Mouse (Mus musculus): ENCODE results near the gene Fam180a. TPM values are rescaled to one million over a fixed set of nuclear protein-coding genes. Genes with fewer than 3 reads are reported as not detected.

Gene Fam180a
- polyA plus RNA-seq, 1 experiment from 2014 or later: not detected

DNA sequence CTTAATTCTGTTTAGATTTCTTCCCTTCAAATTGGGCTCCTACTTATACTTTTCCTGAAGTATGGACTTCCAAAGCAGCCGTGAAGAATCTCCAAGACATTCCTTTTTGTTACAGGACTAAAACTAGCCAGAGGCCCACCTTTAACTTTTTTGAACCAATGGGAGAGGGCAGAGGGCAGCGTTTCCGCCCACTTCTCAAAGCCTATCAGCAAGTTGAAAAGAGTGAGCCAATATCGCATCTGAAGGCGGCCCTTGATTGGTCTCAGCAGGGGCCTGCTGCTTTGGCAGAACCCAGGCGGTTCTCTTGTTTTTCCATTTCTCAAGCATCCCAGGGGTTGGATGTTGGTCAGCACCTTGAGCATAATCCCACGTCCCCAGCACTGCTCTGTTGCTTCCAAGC lies 17.9 kb downstream of the Fam180a start, which contains the start of gene Slc13a4:
TSS of gene Slc13a4 (minus strand) at position 95 of the 400 bp plus-strand sequence.
- Histone ChIP-seq H3K27me3 (no peaks in the 10 kb centered on the region), H3K27ac (no peak within 1 kb of the TSS), H3K9me3 (replicated peaks) (no peaks in the 10 kb centered on the region), H3K4me2 (no peak within 1 kb of the TSS), H3K36me3 (ENCODE audit: poor library complexity, severe bottlenecking) (no peaks in the 10 kb centered on the region), H3K4me1 (no peaks in the 10 kb centered on the region), H3K9ac (no peak within 1 kb of the TSS), H3K4me3 (no peak within 1 kb of the TSS)
- ATAC-seq: no peak
- 22% methylated on average over 7 of the region's 7 CpGs for WGBS

- Histone ChIP-seq H3K4me2 (no peak overlapping the region), H3K4me1 (no peaks in the 10 kb centered on the region), H3K9me3 (replicated peaks) (no peaks in the 10 kb centered on the region), H3K27ac (no peak overlapping the region), H3K27me3 (no peaks in the 10 kb centered on the region), H3K9ac (no peak overlapping the region), H3K36me3 (ENCODE audit: poor library complexity, severe bottlenecking) (no peaks in the 10 kb centered on the region), H3K4me3 (no peak overlapping the region)
- ATAC-seq: peak; percentile 62
- WGBS: 74% methylated on average over 13 of the region's 13 CpGs
Measured at GRCm38 (mm10) chr6:35307136-35307535, 18.8 kb downstream of the Fam180a start.

GRCm38 (mm10) chr6:35303355-35303900 lies 22.5 kb downstream of the Fam180a start:
- Histone ChIP-seq H3K27ac (no peak overlapping the region), H3K4me2 (no peak overlapping the region), H3K9ac (no peak overlapping the region), H3K4me3 (no peak overlapping the region), H3K4me1 (no peaks in the 10 kb centered on the region), H3K27me3 (no peaks in the 10 kb centered on the region), H3K36me3 (ENCODE audit: poor library complexity, severe bottlenecking) (no peaks in the 10 kb centered on the region), H3K9me3 (replicated peaks) (no peaks in the 10 kb centered on the region)
- no peak for ATAC-seq
- WGBS: 87% methylated on average over 11 of the region's 11 CpGs

DNA sequence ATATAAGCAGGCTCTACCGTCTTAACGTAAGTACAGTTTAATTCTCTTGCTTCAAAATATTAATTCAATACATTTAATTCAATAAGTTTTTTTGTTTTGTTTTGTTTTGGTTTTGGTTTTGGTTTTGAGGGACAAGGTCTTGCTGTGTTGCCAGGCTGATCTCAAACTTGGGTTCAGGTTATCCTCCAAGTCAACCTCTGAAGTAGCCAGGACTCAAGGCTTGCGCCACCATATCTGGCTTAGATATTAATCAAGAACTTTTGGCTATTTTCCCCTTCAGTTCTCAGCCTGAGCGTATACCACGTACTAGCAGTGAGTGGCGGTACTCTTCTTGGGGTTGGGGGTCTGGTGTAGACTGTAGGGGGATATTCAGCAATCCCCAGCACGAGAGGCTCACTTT lies 23.4 kb downstream of the Fam180a start:
- 93% methylated on average over 7 of the region's 7 CpGs for WGBS
- Histone ChIP-seq H3K27me3 (no peaks in the 10 kb centered on the region), H3K36me3 (ENCODE audit: poor library complexity, severe bottlenecking) (no peaks in the 10 kb centered on the region), H3K9me3 (replicated peaks) (no peaks in the 10 kb centered on the region), H3K27ac (no peak overlapping the region), H3K4me1 (no peaks in the 10 kb centered on the region), H3K4me2 (no peak overlapping the region), H3K4me3 (no peak overlapping the region), H3K9ac (no peak overlapping the region)
- ATAC-seq: no peak

DNA sequence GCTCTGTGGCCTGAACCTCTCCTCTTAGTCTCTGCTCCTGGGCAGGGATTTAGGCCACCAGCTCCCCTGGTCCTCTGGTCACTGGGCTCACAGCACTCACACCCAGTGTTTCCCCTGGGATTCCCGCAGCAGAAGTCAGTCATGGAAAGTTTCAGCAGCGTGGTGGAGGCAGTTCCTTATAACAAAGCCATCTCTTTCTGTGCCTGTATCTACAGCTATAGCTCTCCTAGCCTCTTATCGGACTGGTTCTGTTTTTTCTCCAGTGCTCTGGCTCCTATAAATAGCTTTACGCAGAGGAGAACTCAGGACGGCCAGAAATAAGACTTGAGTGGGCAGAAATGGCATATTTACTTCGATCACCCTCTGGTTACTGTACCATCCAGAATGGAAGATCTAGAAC lies 27.6 kb downstream of the Fam180a start:
- WGBS: 95% methylated on average over 6 of the region's 6 CpGs
- H3K9ac ChIP-seq: no peak overlapping the region
- no peak overlapping the region for H3K4me2 ChIP-seq
- no peaks in the 10 kb centered on the region for H3K36me3 ChIP-seq (ENCODE audit: poor library complexity, severe bottlenecking)
- no peak overlapping the region for H3K27ac ChIP-seq
- no peaks in the 10 kb centered on the region for H3K4me1 ChIP-seq
- no peak overlapping the region for H3K4me3 ChIP-seq
- H3K9me3 ChIP-seq (replicated peaks): no peaks in the 10 kb centered on the region
- H3K27me3 ChIP-seq: no peaks in the 10 kb centered on the region
- no peak for ATAC-seq

DNA sequence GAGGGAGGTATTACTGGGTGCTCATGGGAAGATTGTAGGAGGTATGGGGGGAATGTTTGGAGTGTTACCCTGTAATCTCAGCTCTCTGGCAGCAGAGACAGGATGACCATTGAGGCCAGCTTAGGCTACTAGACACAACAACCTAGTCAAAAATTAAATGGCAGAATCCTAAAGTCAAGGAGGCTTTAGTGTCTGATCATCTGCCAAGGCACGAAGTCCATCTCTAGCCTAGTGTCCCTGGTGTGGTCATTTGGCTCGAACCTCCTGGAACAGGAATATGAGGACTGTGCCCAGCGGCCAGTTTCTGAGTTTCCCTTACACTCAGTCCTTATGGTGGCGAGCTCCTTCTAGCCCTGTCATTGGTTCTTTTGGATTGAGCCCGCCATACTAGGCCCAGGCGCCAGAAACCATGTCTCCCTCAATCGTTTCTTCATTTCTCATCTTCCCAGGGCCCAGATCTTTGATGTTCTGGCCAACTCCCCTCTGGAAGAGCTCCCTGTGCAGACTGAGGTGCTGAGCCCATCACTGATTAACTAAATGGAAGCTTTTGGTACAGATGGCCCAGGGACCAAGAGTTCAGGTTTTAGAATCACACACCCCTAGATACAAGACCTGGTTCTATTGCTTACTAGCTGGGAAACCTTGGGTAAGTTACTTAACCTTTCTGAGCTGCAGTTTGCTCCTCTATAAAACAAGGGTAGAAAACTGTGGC lies 28.3 kb downstream of the Fam180a start:
- no peaks in the 10 kb centered on the region for H3K27me3 ChIP-seq
- no peak overlapping the region for H3K4me3 ChIP-seq
- no peak overlapping the region for H3K9ac ChIP-seq
- H3K4me1 ChIP-seq: no peaks in the 10 kb centered on the region
- no peak for ATAC-seq
- H3K9me3 ChIP-seq (replicated peaks): no peaks in the 10 kb centered on the region
- H3K4me2 ChIP-seq: no peak overlapping the region
- H3K36me3 ChIP-seq (ENCODE audit: poor library complexity, severe bottlenecking): no peaks in the 10 kb centered on the region
- H3K27ac ChIP-seq: no peak overlapping the region
- WGBS: 93% methylated on average over 7 of the region's 7 CpGs

DNA sequence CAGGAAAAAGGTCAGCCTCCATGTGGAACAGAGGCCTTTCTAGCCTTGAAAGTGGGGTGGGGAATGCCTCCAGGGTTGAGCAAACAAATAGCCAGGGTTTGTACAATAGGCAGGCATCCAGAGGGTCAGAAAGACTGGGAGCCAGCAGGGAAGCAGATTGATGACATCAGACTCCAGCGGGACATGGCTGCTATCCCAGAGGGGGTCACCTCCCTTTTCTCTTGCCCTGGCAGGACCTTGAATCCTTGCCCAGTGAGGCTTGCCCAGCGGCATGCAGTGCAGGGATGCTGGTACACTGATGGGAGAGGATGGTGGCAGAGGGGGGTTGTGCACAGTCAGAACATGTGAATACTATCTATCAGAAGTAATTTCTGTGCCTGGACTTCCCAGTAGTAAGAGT lies 28.9 kb downstream of the Fam180a start:
- no peak for ATAC-seq
- 25% methylated on average over 2 of the region's 2 CpGs for WGBS
- Histone ChIP-seq H3K4me3 (no peak overlapping the region), H3K9ac (no peak overlapping the region), H3K9me3 (replicated peaks) (no peaks in the 10 kb centered on the region), H3K27me3 (no peaks in the 10 kb centered on the region), H3K36me3 (ENCODE audit: poor library complexity, severe bottlenecking) (no peaks in the 10 kb centered on the region), H3K4me1 (no peaks in the 10 kb centered on the region), H3K4me2 (no peak overlapping the region), H3K27ac (no peak overlapping the region)

GRCm38 (mm10) chr6:35294964-35295363 lies 31.0 kb downstream of the Fam180a start:
- Histone ChIP-seq H3K9ac (no peak overlapping the region), H3K4me2 (no peak overlapping the region), H3K4me1 (no peaks in the 10 kb centered on the region), H3K27me3 (no peaks in the 10 kb centered on the region), H3K9me3 (replicated peaks) (no peaks in the 10 kb centered on the region), H3K36me3 (ENCODE audit: poor library complexity, severe bottlenecking) (no peaks in the 10 kb centered on the region), H3K4me3 (no peak overlapping the region), H3K27ac (no peak overlapping the region)
- 89% methylated on average over 2 of the region's 2 CpGs for WGBS
- ATAC-seq: no peak

- Histone ChIP-seq H3K4me3 (no peak overlapping the region), H3K9me3 (replicated peaks) (no peaks in the 10 kb centered on the region), H3K4me1 (peaks cover 13% of the 10 kb centered on the region), H3K27ac (no peak overlapping the region), H3K9ac (no peak overlapping the region), H3K27me3 (no peaks in the 10 kb centered on the region), H3K36me3 (ENCODE audit: poor library complexity, severe bottlenecking) (no peaks in the 10 kb centered on the region), H3K4me2 (no peak overlapping the region)
- no peak for ATAC-seq
- 93% methylated on average over 8 of the region's 8 CpGs for WGBS
Measured at GRCm38 (mm10) chr6:35289676-35290075, 36.3 kb downstream of the Fam180a start.

- Histone ChIP-seq H3K27ac (no peak overlapping the region), H3K4me1 (peaks cover 13% of the 10 kb centered on the region), H3K4me2 (no peak overlapping the region), H3K4me3 (no peak overlapping the region), H3K27me3 (no peaks in the 10 kb centered on the region), H3K36me3 (ENCODE audit: poor library complexity, severe bottlenecking) (no peaks in the 10 kb centered on the region), H3K9ac (no peak overlapping the region), H3K9me3 (replicated peaks) (no peaks in the 10 kb centered on the region)
- peak; percentile 16; the same call in 1 of the 2 replicates for ATAC-seq
- 6% methylated on average over 7 of the region's 7 CpGs for WGBS
Measured at GRCm38 (mm10) chr6:35288920-35289319, 37.0 kb downstream of the Fam180a start.

DNA sequence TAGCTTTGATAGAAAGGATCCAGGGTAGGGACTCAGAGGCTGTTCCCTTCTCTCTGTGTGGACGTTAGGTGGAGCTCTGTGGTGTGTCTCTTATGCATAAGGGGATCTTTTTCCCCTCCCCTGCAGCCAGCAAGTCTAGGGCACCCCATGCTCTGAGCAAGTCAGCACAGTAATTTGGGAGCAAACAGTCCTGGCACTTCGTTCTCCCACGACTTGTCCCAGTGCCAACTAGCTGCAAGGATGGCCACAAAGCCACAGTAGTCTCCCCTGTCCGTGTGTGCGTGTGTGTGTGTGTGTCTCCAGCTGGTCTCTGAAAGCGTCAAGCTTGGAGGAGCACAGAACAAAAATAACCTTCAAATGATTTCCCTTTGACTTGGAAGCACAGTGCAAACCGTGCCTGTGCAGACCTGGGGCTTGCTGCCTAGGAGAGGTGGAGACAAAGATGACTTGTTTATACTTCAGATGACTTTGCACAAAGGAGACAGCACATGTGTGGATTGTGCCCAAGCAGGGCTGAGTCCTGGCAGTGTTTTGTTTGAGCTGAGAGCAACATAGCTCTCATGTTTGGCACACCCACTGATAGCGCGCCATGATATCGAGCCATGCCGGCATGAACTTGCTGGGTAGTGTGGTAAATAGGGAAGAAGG lies 37.7 kb downstream of the Fam180a start:
- no peak overlapping the region for H3K9ac ChIP-seq
- H3K27me3 ChIP-seq: no peaks in the 10 kb centered on the region
- no peak overlapping the region for H3K4me3 ChIP-seq
- H3K36me3 ChIP-seq (ENCODE audit: poor library complexity, severe bottlenecking): no peaks in the 10 kb centered on the region
- WGBS: 71% methylated on average over 11 of the region's 11 CpGs
- no peak overlapping the region for H3K4me2 ChIP-seq
- no peak overlapping the region for H3K27ac ChIP-seq
- no peaks in the 10 kb centered on the region for H3K9me3 ChIP-seq (replicated peaks)
- H3K4me1 ChIP-seq: peaks cover 13% of the 10 kb centered on the region
- ATAC-seq: peak; percentile 30

DNA sequence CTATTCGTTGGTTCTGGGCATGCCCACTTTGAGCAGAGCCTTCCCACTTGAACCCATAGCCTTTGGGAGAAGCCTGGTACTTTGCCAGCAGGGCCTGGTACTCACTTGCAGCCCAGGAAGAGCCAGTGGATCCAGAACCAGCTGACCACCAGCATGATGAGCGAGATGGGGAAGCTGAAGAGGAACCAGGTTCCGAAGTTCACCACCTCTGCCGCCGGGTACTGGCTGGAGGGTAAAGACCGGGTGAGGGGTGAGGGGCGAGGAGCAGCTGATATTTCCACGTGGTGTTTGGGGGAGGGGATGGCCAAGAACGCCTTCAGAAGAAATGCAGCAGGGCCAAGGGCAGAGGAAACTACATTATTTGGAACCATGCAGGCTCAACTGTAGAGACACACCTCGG lies 46.6 kb downstream of the Fam180a start:
- no peak for ATAC-seq
- WGBS: 81% methylated on average over 10 of the region's 10 CpGs

More for the DNA sequence above, 46.6 kb downstream of the Fam180a start:
- H3K4me2 ChIP-seq: no peak overlapping the region
- no peak overlapping the region for H3K27ac ChIP-seq
- H3K36me3 ChIP-seq (ENCODE audit: poor library complexity, severe bottlenecking): no peaks in the 10 kb centered on the region
- H3K27me3 ChIP-seq: no peaks in the 10 kb centered on the region
- H3K4me3 ChIP-seq: no peak overlapping the region
- no peaks in the 10 kb centered on the region for H3K9me3 ChIP-seq (replicated peaks)
- no peaks in the 10 kb centered on the region for H3K4me1 ChIP-seq
- H3K9ac ChIP-seq: no peak overlapping the region

Data from forebrain, embryonic 13.5 days (tissue).